Mouse (Mus musculus) CD4-positive naive resting alpha-beta T cell, adult 57 days (primary cell): ENCODE data around the gene Ugt2a1. TPM values are rescaled to one million over a fixed set of nuclear protein-coding genes. Genes with fewer than 3 reads are reported as not detected.

Source experiments
- total RNA-seq: library from RNA; stranded (reverse); gene quantifications from one replicate; pipeline ENCODE4 v1.2.4, GENCODE M21; 2023

The Ugt2a1 gene
- not detected for total RNA-seq

DNA sequence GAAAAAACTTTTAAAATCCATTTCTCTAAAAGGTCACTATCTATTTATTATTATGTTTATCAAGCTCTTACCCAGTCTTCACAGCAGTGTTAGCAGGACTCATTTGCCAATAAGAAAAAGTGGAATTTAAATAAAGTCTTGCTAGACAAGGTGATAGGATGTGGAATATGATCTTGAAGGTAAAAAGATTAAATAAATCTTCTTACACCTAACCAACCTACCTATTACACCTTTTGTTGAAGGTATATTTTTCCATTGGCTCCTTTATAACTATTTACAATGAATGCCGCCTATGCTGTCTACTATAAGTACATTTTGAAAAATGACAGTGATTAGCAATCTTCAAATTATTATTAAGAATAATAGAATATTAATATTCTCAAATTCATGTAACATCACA, at the start of gene Ugt2a1:
Gene Ugt2a1, minus strand, starts transcription at position 101 of the 400 bp plus-strand sequence.

DNA sequence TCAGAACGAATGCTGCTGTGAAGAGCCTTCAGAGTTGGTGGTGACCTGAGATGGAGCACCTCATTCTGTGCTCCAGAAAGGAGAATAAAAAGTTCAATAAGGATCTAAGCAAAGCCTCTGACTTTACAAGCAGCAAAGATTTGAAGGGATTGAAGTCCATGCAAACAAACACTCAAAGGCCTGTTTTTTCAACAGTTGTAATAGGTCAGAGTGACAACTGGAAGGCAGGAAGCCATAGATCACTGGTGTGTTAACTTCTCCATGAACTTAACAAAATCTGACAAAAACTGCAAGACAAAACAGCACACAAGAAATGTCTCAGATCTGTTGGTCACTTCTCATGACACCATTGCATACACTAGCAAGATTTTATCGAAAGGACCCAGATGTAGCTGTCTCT, 47.4 kb upstream of the Ugt2a1 start, which contains the start of gene Sult1b1:
Gene Sult1b1, minus strand, starts transcription at position 85 of the 400 bp plus-strand sequence.

DNA sequence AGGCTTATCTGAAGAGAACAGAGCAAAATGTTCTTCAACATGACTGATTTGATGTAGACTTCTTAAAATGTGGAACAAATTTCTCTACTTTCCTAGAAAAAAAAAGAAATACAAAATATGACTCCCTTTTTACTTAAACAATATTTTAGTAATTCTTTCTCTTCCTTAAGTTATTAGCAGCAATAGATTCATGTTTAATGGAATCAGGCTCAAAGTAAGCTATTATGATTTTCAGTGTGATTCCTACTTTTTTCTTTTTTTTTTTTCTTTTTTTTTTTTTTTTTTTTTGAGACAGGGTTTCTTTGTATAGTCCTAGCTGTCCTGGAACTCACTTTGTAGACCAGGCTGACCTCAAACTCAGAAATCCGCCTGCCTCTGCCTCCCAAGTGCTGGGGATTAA, 4.0 kb downstream of the Ugt2a1 start, which contains the start of gene Gm43638:
Gene Gm43638, minus strand, starts transcription at position 101 of the 400 bp plus-strand sequence.

DNA sequence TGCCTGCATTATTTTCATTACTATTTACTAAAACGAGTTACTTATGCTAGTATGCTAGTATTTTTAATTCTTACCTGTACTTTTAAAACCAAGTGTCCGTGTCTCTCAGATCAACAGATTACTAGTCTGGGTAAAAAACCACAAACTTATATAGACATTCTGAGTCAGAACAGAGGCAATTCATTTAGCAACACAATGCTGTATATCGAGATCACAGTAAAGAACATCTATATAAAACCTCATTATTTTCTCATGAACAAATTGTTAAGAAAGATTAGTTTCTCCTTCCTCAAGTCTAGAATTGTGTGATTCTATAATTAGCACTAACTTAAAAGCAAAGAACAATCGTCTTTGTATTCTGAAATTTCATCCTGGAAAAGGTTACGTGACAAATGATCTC, 8.5 kb downstream of the Ugt2a1 start, which contains the start of gene Ugt2a2:
Gene Ugt2a2, minus strand, starts transcription at position 101 of the 400 bp plus-strand sequence.

DNA sequence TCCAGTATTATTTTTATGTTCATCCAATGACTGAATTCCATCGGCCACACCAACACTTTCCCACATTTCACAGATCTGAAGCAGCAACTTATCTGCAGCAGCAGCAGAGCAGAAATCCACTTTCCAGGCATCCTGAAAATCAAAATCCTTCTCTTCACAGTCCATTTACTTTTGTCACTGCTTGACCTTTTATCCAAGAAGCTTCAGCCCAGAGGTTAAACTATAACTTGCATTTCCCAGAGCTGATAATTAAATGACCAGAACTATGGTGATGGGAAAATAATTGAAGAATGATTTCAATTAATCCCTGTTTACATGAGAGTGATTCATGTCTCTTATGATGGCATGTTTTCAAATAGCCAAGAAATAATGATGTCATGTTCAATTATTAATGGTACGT, 66.6 kb downstream of the Ugt2a1 start, which contains the start of gene Ugt2b38:
Gene Ugt2b38, minus strand, starts transcription at position 163 of the 400 bp plus-strand sequence.

Other genes starting within 250 kb of the Ugt2a1 start
- not detected for gene Ugt2b37, start 236.1 kb downstream of the Ugt2a1 start, total RNA-seq
- gene Ugt2a3, start 153.7 kb downstream of the Ugt2a1 start, total RNA-seq = not detected
- not detected for gene Ugt2b38, start 66.7 kb downstream of the Ugt2a1 start, total RNA-seq
- gene Ugt2a2, start 8.6 kb downstream of the Ugt2a1 start, total RNA-seq = not detected
- not detected for gene Gm43638, start 4.1 kb downstream of the Ugt2a1 start, total RNA-seq
- not detected for gene Sult1b1, start 47.3 kb upstream of the Ugt2a1 start, total RNA-seq
- gene Sult1d1, start 78.2 kb upstream of the Ugt2a1 start, total RNA-seq = not detected
- gene Sult1e1, start 100.7 kb upstream of the Ugt2a1 start, total RNA-seq = not detected
- gene Csn1s1, start 175.3 kb upstream of the Ugt2a1 start, total RNA-seq = not detected
- gene Csn2, start 208.8 kb upstream of the Ugt2a1 start, total RNA-seq = not detected